Mouse (Mus musculus) Muller cell, postnatal 12 days (primary cell): ENCODE measurements around the gene Psmd3.

ENCODE experiments used
- DNase-seq: peaks from one replicate; pipeline ENCODE4 v3.0.0-alpha.2; 2015; ENCODE audit errors: inconsistent ontology term

Psmd3 gene

DNA sequence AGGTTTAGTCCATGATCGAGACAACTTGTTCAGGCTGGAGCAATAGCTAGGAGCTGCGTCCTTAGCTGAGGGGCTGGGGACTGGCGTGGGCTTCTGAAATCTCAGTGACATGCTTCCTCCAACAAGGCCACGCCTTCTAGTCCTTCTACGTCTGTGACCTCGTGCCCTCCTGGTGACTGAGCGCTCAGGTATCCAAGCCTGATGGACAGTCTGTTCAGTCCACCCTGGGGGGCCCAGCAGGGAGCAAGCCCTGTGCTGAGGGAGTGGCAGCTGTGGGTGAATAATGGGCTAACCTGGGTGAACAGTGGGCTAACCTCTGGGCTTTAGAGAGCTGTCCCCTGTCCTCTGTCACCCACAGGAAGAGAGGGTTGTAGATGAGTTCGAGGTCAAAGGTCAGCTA is 5.7 kb downstream of the Psmd3 start:
- DNase-seq: no peak

DNA sequence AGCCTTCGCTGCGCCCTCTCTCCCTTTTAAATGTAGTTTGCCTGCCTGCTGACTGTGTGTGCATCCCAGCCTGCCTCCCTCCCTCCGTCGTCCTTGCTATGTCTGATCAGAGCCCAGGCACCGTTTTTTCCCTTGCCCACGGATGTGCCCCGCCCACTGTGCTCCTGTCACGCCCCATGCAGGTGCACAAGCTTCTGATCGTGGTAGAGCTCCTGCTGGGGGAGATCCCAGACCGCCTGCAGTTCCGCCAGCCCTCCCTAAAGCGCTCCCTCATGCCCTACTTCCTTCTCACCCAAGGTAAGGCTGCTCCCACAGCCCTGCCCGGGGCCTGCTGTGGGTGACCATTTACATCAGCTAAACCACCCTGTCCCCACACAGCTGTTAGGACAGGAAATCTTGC is 10.8 kb downstream of the Psmd3 start:
- DNase-seq: no peak

DNA sequence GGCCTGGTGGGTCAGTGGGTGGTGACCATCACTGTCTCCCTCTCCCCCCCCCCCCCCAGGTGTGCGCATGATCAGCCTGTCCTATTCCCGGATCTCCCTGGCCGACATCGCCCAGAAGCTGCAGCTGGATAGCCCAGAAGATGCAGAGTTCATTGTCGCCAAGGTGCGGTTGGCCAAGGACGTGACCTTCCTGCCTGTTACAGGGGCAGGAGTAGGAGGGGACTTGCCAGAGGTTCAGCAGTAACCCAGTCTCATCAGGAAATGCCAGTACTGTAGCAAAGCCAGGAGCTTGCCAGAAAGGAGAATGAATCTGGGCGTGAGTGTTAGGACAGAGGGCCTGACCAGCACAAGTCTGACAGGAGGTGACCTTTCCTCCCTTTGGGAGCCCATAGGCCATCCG is 11.4 kb downstream of the Psmd3 start:
- no peak for DNase-seq

DNA sequence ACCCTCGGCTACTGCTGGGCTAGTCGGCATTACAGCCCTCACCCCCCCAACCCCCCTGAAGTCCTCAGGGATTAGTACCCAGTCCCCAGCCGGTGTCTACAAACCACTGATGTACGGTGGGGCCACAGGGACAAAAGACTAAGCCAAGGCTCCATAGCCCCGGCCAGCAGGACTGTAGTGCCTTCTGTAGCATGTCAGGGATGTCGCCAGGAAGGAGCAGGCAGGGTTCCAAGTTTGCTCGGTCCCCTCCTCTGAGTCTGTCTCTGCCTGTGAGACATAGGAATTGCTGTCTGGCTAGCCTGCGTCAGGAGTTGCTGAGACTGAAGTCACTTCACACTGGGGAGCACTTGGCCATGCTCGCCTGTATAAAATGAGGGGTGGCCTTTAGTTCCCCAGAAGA is 11.9 kb downstream of the Psmd3 start:
- no peak for DNase-seq

DNA sequence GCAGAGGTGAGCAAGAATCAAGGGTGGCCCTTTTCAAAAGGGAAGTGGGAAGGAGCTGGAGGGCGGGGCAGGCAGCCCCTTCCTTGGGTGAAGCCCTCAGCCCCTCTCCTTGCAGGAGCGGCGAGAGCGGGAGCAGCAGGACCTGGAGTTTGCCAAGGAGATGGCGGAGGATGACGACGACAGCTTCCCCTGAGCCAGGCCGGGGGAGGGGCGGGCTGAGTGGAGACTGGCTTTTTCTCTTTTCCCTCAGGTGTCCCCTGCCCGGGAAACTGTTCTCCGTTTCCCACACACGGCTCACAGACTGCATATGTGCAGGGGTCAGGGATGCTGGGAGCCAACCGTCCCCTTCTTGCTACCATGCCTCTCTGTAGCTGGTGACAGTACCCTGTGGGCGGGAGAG is 13.1 kb downstream of the Psmd3 start:
- no peak for DNase-seq

DNA sequence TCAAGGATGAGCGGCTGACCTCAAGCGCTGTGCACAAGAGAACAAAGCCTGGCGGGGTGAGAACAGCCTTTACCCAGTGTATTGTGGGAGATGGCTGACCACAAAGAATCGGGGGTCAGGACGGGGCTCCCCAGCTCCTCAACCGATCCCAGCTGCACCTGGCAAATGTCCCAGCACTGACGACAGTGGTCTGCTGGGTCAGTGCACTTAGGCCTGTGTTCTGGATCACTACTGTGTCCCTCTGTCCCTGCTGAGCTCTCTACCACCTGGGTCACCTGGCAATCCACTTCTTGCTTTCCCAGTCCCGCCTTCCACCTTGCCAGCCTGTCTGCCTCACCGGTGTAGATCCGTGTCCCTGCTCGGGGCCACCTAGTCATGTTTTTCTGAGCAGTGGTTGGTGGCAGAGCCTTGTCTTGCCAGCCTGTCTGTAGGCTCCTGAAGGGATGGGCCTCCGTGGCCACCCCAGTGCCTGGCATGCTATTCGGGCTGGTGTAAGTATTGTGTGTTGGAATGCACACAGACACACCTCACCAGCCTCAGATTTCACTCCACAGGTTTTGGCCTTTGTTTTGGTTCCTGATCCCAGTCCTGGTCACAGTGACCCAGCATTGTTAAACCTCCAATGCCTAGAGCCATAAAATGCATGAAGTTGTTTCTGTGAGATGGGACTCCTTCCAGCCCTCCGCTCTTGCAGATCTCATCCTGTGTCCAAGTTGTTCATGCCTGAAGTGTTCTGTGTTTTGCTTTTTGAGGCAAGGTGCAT is 14.3 kb downstream of the Psmd3 start:
- peak; percentile 29 for DNase-seq

DNA sequence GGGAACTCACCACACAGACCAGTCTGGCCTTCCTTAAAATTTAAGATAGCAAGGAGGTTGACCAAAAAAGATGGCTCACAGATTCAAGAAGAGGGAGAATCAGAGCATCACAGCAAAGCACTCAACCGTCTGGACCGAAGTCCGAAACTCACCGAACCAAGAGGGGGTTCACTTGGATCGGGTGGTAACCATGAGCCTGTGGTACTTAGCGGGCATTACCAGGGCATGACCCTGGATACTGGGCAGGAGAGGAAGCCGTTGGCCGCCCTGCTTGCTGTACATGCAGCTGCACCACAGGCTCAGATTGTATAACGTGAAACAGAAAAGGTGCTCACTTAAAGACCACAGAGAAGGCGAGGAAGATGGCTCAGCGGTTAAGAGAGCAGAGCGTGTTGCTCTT is 14.9 kb downstream of the Psmd3 start:
- DNase-seq: no peak

DNA sequence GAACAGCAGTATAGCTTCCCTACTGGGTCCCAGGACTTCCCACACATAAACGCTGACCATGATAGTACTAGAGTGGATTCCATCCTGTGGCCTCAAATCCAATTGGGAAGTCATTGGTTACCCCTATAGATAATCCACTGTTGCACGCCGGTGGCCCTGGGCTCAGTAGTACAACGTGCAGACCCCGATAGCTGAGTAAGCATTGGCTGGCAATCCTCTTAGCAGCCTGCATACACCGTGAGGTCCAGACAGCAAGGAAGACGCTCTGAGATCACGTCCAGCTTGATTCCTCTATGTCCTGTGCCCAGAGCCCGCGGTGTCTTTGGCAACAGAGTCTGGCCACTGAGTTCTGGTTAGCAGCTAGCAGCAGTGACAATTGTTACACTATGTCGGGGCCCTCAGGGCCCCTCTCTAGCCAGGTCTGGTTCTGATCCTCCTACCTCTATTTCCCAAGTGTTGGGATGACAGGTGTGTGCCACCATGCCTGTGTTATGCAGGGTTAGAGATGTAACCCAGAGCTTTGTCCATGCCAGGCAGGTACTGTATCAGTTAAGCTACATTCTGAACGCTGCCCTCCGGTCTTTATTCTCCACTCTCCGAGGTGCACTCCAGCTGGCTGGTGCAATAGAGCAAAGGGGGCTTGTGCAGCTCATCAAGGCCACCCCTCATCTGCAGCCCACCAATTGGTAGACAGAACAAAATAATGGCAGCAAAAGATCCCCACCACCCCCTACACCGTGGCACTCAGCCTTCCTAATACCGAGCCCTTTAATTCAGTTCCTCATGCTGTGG is 16.7 kb downstream of the Psmd3 start:
- no peak for DNase-seq

DNA sequence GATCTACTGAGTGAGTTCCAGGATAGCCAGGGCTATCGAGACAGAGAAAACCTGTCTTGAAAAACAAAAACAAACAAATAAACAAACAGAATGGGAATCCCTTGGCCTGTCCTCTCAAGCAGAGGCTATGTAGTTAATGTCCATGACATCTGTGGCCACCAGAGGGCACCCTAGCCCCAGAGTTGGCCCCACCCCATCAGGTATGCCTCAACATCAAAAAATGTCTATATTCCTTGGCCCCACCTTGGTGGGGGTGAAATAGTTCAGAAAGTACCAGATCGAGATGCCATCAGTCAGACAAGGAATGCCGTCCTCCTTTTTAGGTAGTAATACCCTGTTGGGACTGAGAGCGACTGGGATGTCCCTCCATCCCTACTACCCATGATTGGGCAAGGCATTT is 17.6 kb downstream of the Psmd3 start:
- peak; percentile 69 for DNase-seq

DNA sequence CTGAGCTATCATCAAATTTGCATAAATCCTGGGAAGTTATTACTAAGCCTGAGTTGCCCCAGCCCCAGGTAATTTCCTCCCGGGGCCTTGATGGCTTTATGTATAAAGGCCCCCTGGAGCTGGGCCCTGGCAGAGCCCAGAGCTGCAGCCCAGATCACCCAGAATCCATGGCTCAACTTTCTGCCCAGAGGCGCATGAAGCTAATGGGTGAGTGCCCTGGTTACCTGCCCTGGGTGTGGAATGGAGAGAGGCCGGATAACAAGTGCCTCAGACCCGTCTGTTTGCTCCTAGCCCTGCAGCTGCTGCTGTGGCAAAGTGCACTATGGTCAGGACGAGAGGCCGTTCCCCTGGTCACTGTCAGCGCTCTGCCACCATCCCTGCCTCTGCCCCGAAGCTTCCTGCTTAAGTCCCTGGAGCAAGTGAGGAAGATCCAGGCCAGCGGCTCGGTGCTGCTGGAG is 18.9 kb downstream of the Psmd3 start, which contains the start of gene Csf3:
Gene Csf3, plus strand, starts transcription at position 51 of the 458 bp plus-strand sequence.
- DNase-seq: no peak

DNA sequence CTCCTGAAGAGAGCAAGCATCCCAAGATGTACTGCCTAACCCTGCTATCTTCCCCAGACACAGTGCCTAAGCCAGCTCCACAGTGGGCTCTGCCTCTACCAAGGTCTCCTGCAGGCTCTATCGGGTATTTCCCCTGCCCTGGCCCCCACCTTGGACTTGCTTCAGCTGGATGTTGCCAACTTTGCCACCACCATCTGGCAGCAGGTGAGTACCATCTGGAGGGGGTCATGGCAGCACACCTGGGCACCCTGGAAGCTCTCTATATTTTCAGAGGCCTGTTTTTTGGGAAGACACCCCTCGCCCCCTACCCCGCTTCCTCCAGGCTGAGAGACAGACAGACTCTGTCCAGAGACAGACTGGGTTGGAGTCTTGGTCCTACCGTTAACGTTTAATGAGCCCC is 20.0 kb downstream of the Psmd3 start:
- no peak for DNase-seq

DNA sequence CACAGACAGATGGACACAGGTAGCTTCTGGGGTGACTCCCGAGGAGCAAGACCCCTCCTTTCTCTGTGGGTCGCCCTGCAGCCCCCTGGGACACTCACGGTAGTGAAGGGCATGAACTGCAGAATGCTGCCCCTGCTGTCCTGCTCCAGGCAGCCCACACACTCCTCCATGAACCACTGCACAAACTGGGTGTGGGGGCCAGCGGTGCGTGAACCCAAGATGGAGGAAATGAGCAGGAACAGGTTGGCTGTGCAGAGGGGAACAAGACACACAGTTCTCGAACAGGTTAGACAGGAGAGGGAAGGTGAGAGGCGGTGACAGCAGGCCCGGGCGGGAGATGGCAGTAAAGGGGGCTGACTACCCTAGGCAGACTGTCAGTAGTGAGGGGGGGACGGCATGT is 22.7 kb downstream of the Psmd3 start:
- no peak for DNase-seq

DNA sequence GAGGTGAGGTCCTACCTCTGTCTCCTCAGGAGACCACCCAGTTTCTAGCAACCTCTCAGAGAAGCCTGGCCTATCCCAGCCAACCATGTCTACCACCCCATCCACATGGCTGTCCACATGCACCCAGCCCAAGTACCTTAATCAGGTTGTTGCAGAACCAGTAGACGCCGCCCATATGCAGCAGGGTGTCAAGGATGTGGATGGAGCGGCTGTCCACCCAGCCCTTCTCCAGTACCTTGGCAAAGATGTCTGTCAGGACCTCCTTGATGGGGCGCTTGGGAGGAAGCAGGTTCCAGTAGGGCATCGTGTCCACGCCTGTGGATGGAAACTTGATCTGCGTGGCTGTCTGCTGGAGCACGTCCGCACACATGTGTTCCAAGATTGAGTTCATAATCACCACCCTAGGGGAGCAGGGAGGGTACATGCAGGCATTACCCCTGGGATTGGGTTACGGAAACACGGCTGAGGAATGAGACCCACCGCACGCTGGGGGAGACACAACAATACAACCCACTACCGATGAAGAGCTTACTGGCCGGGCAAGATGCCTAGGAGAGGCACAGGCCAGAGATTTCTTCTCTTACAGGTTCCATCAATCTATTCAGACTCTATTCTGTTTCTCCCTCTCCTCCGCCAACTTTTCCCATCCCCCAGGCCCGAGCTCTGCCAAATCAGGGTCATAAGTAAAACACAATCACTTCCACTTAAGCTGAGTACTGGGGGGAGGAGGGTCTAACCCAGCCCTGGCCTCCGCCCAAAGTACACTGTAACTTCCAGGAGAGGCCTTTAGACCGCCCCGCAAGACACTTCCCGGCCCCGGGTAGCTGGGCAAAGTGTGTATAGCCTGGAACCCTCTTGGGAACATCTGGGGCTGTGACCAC is 25.3 kb downstream of the Psmd3 start:
- no peak for DNase-seq

DNA sequence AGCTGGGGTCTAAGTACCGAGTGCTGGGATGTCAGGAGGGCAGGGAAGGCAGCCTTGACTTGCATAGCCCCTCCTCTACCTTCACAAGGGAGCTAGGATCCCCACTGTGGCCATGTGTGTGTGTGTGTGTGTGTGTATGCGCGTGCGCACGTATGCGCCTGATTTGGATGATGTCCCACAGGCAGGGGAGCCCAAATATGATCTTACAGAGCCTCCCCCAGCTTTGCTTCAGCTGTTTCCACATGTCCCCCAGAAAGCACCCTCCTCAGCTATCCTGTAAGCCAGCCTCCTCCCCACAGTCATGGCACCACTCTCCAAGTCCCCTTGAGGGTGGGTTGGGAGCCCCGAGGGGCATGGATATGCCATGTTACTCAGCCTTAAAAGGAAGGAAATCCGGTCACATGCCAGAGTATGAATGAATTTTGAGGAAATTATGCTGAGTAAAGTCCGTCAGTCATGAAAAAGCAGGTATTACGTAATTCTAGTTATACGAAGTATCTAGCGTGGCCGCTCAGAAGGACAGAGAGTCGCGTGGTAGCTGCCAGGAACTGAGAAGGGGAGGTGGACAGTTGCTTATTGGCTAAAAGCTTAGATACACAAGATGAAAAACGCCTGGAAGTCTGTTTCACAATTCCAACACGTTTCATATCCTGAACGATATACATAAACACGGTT is 26.1 kb downstream of the Psmd3 start:
- no peak for DNase-seq

DNA sequence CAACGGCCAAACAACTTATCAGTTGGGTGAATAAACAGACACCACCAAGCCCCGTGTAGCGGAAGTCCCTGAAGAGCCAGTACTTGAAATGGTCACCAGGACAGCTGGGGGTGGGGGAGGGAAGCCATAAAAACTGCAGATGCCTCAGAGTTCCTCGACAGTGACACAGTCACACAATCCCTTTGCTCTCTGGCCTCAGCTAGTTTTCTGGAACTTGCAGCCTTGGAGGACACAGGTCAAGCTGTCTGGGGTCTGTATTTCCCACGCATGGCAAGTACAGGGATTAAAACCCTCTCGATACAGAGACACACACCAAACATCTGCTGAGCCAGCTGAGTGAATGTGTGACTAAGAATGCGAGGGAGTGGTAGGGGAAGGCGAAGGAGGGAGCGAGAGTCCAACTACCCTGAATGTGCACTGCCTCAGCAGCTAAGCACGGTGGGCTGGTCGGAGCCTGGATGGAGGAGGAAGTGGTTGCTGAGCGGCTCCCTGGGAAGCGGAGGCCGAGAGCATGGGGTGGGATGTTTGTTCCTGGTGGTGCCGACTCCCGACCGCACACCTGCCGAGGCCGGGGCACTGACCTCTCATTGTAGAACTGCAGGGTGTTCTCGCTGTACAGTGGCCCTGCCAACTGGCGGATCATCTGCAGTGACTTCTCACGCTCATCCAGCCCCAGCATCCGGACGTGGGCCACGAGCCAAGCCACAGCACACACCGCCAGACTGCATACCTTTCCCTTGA is 26.8 kb downstream of the Psmd3 start:
- DNase-seq: peak; percentile 70

DNA sequence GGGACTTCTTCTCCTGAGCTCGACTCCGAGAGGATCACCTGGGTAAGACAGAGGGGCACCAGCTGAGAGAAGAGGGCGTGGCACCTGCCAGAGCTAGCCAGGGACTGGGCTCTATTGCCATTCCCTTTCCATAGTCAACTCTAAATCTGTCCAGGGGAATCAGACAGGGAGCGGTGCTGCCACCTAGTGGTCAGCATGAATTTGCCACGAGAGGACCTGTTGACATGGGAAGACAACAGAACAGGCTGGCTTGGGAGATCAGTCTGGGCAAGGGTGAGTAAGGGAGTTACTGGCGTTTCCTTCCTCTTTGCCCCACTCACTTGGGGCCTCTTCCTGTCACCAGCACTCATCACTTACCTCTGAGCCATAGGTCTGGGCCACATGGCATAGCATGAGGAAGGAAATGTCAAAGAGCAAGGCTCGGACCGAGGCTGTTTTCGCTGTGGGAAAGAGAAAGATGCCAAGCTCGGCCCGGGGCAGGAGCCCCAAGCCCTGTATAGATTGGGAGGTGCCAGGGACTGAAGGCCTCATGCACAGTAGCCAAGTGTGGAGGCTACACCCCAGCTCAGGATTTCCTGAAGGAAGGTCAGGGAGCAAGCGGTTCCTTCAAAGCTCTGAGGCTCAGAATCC is 28.2 kb downstream of the Psmd3 start:
- DNase-seq: peak; percentile 66

DNA sequence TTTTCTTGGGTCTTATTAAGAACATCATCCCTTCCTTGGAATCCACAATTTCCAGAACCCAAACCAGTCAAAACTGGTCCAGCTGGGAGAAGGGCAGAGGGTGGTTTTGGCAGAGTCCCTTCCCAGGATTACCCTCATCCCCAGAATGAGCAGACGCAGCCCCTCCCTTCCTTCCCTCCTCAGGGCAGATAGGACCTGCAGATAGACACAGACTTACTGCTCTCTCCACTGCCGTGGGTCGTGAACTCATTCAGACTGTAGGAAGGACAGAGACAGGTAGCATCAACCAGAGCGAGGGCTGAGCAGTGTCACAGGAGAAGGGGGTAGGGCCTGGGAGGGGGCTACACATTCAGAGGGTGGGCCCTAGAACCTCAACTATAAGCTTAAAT is 28.7 kb downstream of the Psmd3 start:
- no peak for DNase-seq

DNA sequence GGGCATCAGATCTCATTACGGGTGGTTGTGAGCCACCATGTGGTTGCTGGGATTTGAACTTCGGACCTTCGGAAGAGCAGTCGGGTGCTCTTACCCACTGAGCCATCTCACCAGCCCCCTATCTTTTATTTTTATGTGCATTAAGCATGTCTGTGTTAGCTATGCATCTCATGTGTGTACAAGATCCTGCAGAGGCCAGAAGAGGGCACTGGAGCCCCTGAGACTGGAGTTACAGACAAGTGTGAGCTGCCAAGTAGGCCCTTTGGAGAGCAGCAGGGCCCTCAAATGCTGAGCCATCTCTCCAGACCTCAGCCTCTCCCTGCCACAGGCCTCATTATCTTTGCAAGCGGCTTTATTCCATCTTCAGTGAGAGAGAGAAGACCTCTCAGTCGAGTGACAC is 29.7 kb downstream of the Psmd3 start:
- peak; percentile 39 for DNase-seq

DNA sequence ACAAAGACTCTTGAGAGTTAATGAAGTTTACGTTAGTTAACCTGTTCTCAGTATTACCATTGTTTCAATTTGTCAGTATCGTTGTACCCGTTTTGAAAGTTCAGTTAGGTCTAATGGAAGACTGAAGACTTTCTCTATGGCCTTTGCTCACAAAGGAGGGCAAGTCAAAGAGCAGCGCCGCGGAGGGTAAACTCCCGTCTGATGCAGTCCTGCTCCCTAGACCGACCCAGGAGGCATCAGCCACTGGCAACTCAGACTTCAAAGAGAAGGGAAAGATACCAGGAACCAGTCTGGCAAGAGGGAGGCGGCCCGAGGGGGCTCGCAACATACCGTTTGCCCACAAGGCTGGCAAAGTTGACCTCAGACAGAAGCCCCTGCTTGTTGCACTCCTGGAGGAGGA is 31.3 kb downstream of the Psmd3 start:
- no peak for DNase-seq

DNA sequence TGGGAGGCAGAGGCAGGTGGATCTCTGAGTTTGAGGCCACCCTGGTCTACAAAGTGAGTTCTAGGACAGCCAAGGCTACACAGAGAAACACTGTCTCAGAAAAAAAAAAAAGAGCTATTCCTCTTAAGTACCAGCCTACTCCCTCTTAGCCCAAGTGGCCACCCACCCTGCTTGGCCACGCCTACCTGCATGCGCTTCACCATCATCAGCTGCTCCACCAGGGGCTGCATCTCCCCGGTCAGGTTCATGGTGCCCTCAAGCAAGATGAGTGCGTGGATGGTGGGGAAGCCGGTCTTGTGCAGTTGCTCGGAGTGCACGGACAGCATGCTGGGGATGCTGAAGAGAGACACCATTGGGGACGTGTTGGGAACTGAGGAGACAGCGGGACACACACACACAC is 33.6 kb downstream of the Psmd3 start:
- no peak for DNase-seq
